Mouse (Mus musculus): ENCODE data around the gene Kank1.

Gene Kank1

GRCm38 (mm10) chr19:25409239-25409638 lies 172.5 kb downstream of the Kank1 start:
- DNase-seq: no peak

- DNase-seq: no peak
These were observed 174.6 kb downstream of the Kank1 start for GRCm38 (mm10) chr19:25411353-25411752.

GRCm38 (mm10) chr19:25415448-25415847 lies 178.7 kb downstream of the Kank1 start:
- no peak for DNase-seq

- no peak for DNase-seq
These were observed 180.9 kb downstream of the Kank1 start for GRCm38 (mm10) chr19:25417671-25418070.

GRCm38 (mm10) chr19:25419983-25420382 lies 183.2 kb downstream of the Kank1 start:
- DNase-seq: no peak

GRCm38 (mm10) chr19:25422096-25422495 lies 185.3 kb downstream of the Kank1 start:
- no peak for DNase-seq

- no peak for DNase-seq
These were observed 186.6 kb downstream of the Kank1 start for GRCm38 (mm10) chr19:25423371-25423770.

- DNase-seq: no peak
These were observed 189.7 kb downstream of the Kank1 start for GRCm38 (mm10) chr19:25426431-25426830.

- DNase-seq: no peak
These were observed 191.1 kb downstream of the Kank1 start for GRCm38 (mm10) chr19:25427886-25428285.

- no peak for DNase-seq
These were observed 191.7 kb downstream of the Kank1 start for GRCm38 (mm10) chr19:25428338-25428962.

- no peak for DNase-seq
These were observed 194.7 kb downstream of the Kank1 start for GRCm38 (mm10) chr19:25431431-25431830.

GRCm38 (mm10) chr19:25431909-25432308 lies 195.1 kb downstream of the Kank1 start:
- no peak for DNase-seq

- no peak for DNase-seq
These were observed 196.5 kb downstream of the Kank1 start for GRCm38 (mm10) chr19:25433169-25433690.

GRCm38 (mm10) chr19:25434345-25434744 lies 197.6 kb downstream of the Kank1 start:
- no peak for DNase-seq

- no peak for DNase-seq
These were observed 198.0 kb downstream of the Kank1 start for GRCm38 (mm10) chr19:25434795-25435194.

GRCm38 (mm10) chr19:25435412-25435811 lies 198.6 kb downstream of the Kank1 start:
- no peak for DNase-seq

- no peak for DNase-seq
These were observed 199.4 kb downstream of the Kank1 start for GRCm38 (mm10) chr19:25436175-25436574.

GRCm38 (mm10) chr19:25436789-25437650 lies 200.2 kb downstream of the Kank1 start:
- DNase-seq: no peak

- DNase-seq: no peak
These were observed 201.5 kb downstream of the Kank1 start for GRCm38 (mm10) chr19:25438246-25438645.

- DNase-seq: no peak
These were observed 203.0 kb downstream of the Kank1 start for GRCm38 (mm10) chr19:25439807-25440206.

- DNase-seq: no peak
These were observed 204.0 kb downstream of the Kank1 start for GRCm38 (mm10) chr19:25440736-25441135.

- DNase-seq: peak; percentile 33
These were observed 208.3 kb downstream of the Kank1 start for GRCm38 (mm10) chr19:25445054-25445453.

- DNase-seq: no peak
These were observed 209.1 kb downstream of the Kank1 start for GRCm38 (mm10) chr19:25445842-25446241.

GRCm38 (mm10) chr19:25446683-25447082 lies 209.9 kb downstream of the Kank1 start:
- DNase-seq: no peak

Data from cerebellum, adult 11 months (tissue).